Comparison of ENCODE assay signal across 19 mouse cellular contexts in the genomic region with DNA sequence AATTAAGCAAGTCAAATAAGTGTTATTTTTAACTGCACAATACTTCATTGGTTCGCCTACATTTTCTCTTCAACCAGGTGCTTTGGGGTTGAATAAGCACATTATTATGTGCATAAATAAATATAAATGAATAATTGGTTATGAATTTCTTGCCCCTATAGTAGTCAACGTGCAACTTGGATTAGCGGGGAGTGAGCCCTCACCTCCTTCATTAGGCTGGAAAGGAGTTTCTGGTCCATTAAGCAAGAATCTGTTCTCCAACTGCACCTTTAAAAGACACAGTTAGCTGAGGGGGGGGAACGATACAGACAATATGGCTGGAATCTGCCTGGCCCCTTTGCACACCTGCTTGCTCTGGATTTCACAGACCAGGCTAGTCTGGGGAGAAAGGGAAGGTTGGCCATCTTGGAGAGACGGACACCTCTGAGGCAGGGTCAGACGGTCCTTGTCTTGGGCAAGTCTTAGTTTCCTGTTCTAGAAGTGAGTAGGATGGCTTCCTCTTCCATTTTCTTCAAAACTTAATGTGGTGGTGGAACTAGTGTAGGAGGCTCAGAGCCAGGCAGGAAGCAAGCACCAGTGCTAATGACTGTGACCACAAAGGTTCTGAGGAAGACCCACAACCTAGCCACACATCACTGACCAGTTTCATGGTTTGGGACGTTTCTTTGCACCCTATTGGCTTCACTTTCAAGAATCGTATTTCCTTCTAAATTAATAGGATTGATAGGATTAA.
DNase-seq lines count a peak whose midpoint lies in the region; ATAC-seq and TF ChIP-seq lines count a peak whose summit lies in the region.
"Had no signal": no experiment of that assay in that cellular context is flagged by ENCODE, and none has a peak within 500 bp of the region (broad histone marks: within the 10 kb centered on the region; RNA-seq: fewer than 3 reads in every experiment).

No protein-coding gene starts in this region.

- DNase-seq in kidney, postnatal 0 days (ENCODE audit: low spot score) = no peak
- no peak for DNase-seq in kidney, postnatal 4 days
- DNase-seq in lung, postnatal 36 days = peak; percentile 47
- no peak for DNase-seq in lung, adult 18-20 months
- DNase-seq in ovary, postnatal 10 days (ENCODE audit: low spot score) = no peak
- DNase-seq in gastrocnemius, postnatal 36 days = no peak
- DNase-seq: cerebellum, adult 8-10 months; heart, postnatal 4 days; lung, postnatal 10 days; right cerebral cortex, postnatal 14 days; thymus, postnatal 14 days had no signal

- TF ChIP-seq POLR2A in bone marrow macrophage, adult 2 months (IDR thresholded peaks at IDR 0.05; ENCODE audit: borderline replicate concordance, low read depth, low read length) = no peak

- H3K36me3 ChIP-seq in kidney, postnatal 0 days (ENCODE audit: insufficient read depth, low read length) = no peaks in the 10 kb centered on the region
- H3K36me3 ChIP-seq: forebrain, embryonic 10.5 days; heart, embryonic 13.5 days; limb, embryonic 12.5 days; midbrain, embryonic 12.5 days had no signal

- no peak overlapping the region for H3K4me3 ChIP-seq in kidney, postnatal 0 days (replicated peaks; ENCODE audit: low read depth, low read length)
- H3K4me3 ChIP-seq in bone marrow macrophage, adult 2 months (ENCODE audit: insufficient read depth, low read length) = no peak overlapping the region
- H3K4me3 ChIP-seq: forebrain, embryonic 10.5 days; heart, embryonic 13.5 days; limb, embryonic 12.5 days; midbrain, embryonic 12.5 days; myocyte had no signal

- peak overlapping the region; percentile 80; the same call in 1 of the 2 replicates for H3K27ac ChIP-seq in kidney, postnatal 0 days
- H3K27ac ChIP-seq in bone marrow macrophage, adult 2 months (ENCODE audit: insufficient read depth, low read depth, low read length) = peak overlapping the region; percentile 97
- H3K27ac ChIP-seq: forebrain, embryonic 10.5 days; heart, embryonic 13.5 days; midbrain, embryonic 12.5 days had no signal

- no peaks in the 10 kb centered on the region for H3K27me3 ChIP-seq in kidney, postnatal 0 days (ENCODE audit: insufficient read depth, low read length)
- H3K27me3 ChIP-seq: heart, embryonic 13.5 days; limb, embryonic 12.5 days; midbrain, embryonic 12.5 days had no signal

- no peak overlapping the region for H3K9ac ChIP-seq in kidney, postnatal 0 days (ENCODE audit: low read depth, low read length)
- H3K9ac ChIP-seq: heart, embryonic 13.5 days; limb, embryonic 12.5 days; midbrain, embryonic 12.5 days had no signal

- H3K9me3 ChIP-seq in kidney, postnatal 0 days (replicated peaks; ENCODE audit: low read length) = no peaks in the 10 kb centered on the region
- H3K9me3 ChIP-seq: forebrain, embryonic 10.5 days; heart, embryonic 13.5 days; limb, embryonic 12.5 days; midbrain, embryonic 12.5 days had no signal

- TF ChIP-seq CTCF in kidney, postnatal 0 days (IDR thresholded peaks at IDR 0.05; ENCODE audit: low read depth) = no peak
- no peak for TF ChIP-seq CTCF in bone marrow macrophage, adult 2 months (IDR thresholded peaks at IDR 0.05; ENCODE audit: low read depth, low read length)

- H3K4me2 ChIP-seq in kidney, postnatal 0 days (ENCODE audit: low read length) = no peak overlapping the region
- H3K4me2 ChIP-seq: heart, embryonic 13.5 days; limb, embryonic 12.5 days; midbrain, embryonic 12.5 days had no signal

- WGBS in kidney, postnatal 0 days = 59% methylated on average over 8 of the region's 8 CpGs

- intact Hi-C loops in gastrocnemius, postnatal 36 days (cut with DNase I) = no loop called here

- no peak for ATAC-seq in kidney, postnatal 0 days (replicated peaks; ENCODE audit: low FRiP score, low read depth)
- peak; percentile 78 for ATAC-seq in megakaryocyte, adult 5-6 weeks (ENCODE audit: poor library complexity, severe bottlenecking)
- ATAC-seq: CD4-positive, CD25-positive, alpha-beta regulatory T cell, adult 4 months had no signal

- peaks cover 15% of the 10 kb centered on the region for H3K4me1 ChIP-seq in kidney, postnatal 0 days (replicated peaks; ENCODE audit: insufficient read depth, low read length)
- peaks cover 32% of the 10 kb centered on the region for H3K4me1 ChIP-seq in bone marrow macrophage, adult 2 months (ENCODE audit: control insufficient read depth, insufficient read depth, low read length)
- H3K4me1 ChIP-seq: forebrain, embryonic 10.5 days; heart, embryonic 13.5 days; midbrain, embryonic 12.5 days had no signal
